Comparison of ENCODE assay signal across 7 mouse cellular contexts in the genomic region with DNA sequence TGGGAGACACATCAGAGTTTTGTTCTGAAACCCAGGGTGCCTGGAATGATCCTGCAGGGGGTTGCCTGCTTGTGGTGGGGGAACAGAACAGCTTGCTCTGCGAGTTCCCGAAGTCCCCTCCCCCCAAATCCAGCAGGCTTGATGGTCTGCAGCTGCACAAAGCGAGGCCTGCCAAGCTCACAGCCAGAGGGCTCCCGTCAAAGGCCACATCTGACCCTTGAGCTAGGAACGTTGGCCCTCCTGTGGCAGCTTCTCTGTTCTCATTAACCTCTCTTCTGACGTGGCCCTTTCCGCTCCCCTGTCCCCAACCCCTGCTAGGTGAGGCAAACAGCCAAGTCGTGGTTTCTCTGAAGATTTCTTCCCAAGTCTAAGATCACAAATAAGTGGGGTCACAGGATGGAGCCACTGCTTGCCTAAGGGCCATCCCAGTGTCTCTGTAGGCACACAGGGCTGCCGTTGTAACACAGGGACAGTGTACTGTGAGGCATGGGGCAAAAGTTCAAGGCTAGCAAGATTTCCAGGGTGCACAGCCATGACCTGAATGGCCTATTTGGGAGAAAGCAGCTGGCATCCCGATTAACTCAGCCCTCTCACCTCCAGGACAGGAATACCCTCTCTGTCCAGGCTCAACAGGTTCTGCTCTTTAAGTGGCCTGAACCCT. TPM values are rescaled to one million over a fixed set of nuclear protein-coding genes. Genes with fewer than 3 reads are reported as not detected.
A peak's percentile ranks its signal among the peaks of the same experiment; 100 is the strongest.
DNase-seq lines count a peak whose midpoint lies in the region; ATAC-seq and TF ChIP-seq lines count a peak whose summit lies in the region.

No protein-coding gene starts in this region.

- DNase-seq in thymus, postnatal 4 days, result peak; percentile 44
- DNase-seq in thymus, adult 2 months, result no peak
- DNase-seq in liver, embryonic 13.5 days, result no peak
- no peak for DNase-seq in adrenal gland, adult 8-10 months
- DNase-seq in adrenal gland, postnatal 14 days, result no peak

- H3K9me3 ChIP-seq in hindbrain, embryonic 16.5 days (ENCODE audit: control insufficient read depth, low read length), result no peaks in the 10 kb centered on the region
- no peaks in the 10 kb centered on the region for H3K9me3 ChIP-seq in liver, embryonic 13.5 days (replicated peaks)

- H3K27ac ChIP-seq in thymus, adult 2 months (ENCODE audit: control insufficient read depth, insufficient read depth, low read length), result no peak overlapping the region
- no peak overlapping the region for H3K27ac ChIP-seq in hindbrain, embryonic 16.5 days (ENCODE audit: low read depth, low read length)
- no peak overlapping the region for H3K27ac ChIP-seq in liver, embryonic 13.5 days
- peak overlapping the region; percentile 33; the same call in 1 of the 2 replicates for H3K27ac ChIP-seq in olfactory bulb, adult 2 months (ENCODE audit: insufficient read depth, low read depth, low read length)

- H3K9ac ChIP-seq in hindbrain, embryonic 16.5 days (ENCODE audit: low read depth, low read length), result no peak overlapping the region
- no peak overlapping the region for H3K9ac ChIP-seq in liver, embryonic 13.5 days

- no peaks in the 10 kb centered on the region for H3K27me3 ChIP-seq in thymus, adult 2 months (ENCODE audit: control insufficient read depth, insufficient read depth, low read length)
- no peaks in the 10 kb centered on the region for H3K27me3 ChIP-seq in hindbrain, embryonic 16.5 days (replicated peaks; ENCODE audit: control insufficient read depth, insufficient read depth, low read length)
- no peaks in the 10 kb centered on the region for H3K27me3 ChIP-seq in liver, embryonic 13.5 days

- no peak overlapping the region for H3K4me3 ChIP-seq in thymus, adult 2 months (ENCODE audit: control insufficient read depth, insufficient read depth, low read length)
- H3K4me3 ChIP-seq in hindbrain, embryonic 16.5 days (ENCODE audit: low read length), result no peak overlapping the region
- no peak overlapping the region for H3K4me3 ChIP-seq in liver, embryonic 13.5 days (replicated peaks)
- no peak overlapping the region for H3K4me3 ChIP-seq in olfactory bulb, adult 2 months (ENCODE audit: insufficient read depth, low read depth, low read length)

- H3K4me2 ChIP-seq in hindbrain, embryonic 16.5 days (ENCODE audit: low read length), result no peak overlapping the region
- H3K4me2 ChIP-seq in liver, embryonic 13.5 days, result no peak overlapping the region

- 35% methylated on average over 10 of the region's 10 CpGs for WGBS in thymus, adult 2 months
- 7% methylated on average over 10 of the region's 10 CpGs for WGBS in hindbrain, embryonic 16.5 days
- WGBS in liver, embryonic 13.5 days (ENCODE audit: insufficient replicate concordance), result 38% methylated on average over 10 of the region's 10 CpGs
- WGBS in olfactory bulb, adult 2 months, result 34% methylated on average over 10 of the region's 10 CpGs

- no peak for TF ChIP-seq CTCF in thymus, adult 2 months (IDR thresholded peaks at IDR 0.05; ENCODE audit: borderline replicate concordance, control insufficient read depth, extremely low read depth, insufficient read depth, low read length, poor library complexity)
- no peak for TF ChIP-seq CTCF in olfactory bulb, adult 2 months (IDR thresholded peaks at IDR 0.05; ENCODE audit: insufficient read depth, low read depth, low read length)

- ATAC-seq in hindbrain, embryonic 16.5 days, result peak; percentile 40
- peak; percentile 43; the same call in 1 of the 2 replicates for ATAC-seq in liver, embryonic 13.5 days (ENCODE audit: low read depth)

- no peaks in the 10 kb centered on the region for H3K36me3 ChIP-seq in thymus, adult 2 months (ENCODE audit: control insufficient read depth, insufficient read depth, low read length)
- H3K36me3 ChIP-seq in hindbrain, embryonic 16.5 days (ENCODE audit: control insufficient read depth, insufficient read depth, low read length), result no peaks in the 10 kb centered on the region
- no peaks in the 10 kb centered on the region for H3K36me3 ChIP-seq in liver, embryonic 13.5 days

- peaks cover 9% of the 10 kb centered on the region for H3K4me1 ChIP-seq in thymus, adult 2 months (replicated peaks; ENCODE audit: control insufficient read depth, insufficient read depth, low read length)
- peaks cover 10% of the 10 kb centered on the region for H3K4me1 ChIP-seq in hindbrain, embryonic 16.5 days (ENCODE audit: control insufficient read depth, insufficient read depth, low read depth, low read length)
- H3K4me1 ChIP-seq in liver, embryonic 13.5 days (replicated peaks), result peaks cover 16% of the 10 kb centered on the region
- H3K4me1 ChIP-seq in olfactory bulb, adult 2 months (ENCODE audit: control insufficient read depth, insufficient read depth, low read length), result peaks cover 21% of the 10 kb centered on the region; the same call in 1 of the 2 replicates

- TF ChIP-seq POLR2A in thymus, adult 2 months (IDR thresholded peaks at IDR 0.05; ENCODE audit: control insufficient read depth, extremely low read depth, insufficient read depth, low read length, poor library complexity), result no peak
- no peak for TF ChIP-seq POLR2A in olfactory bulb, adult 2 months (IDR thresholded peaks at IDR 0.05; ENCODE audit: insufficient read depth, low read depth, low read length)

RNA-seq across cellular contexts. Expression of gene Slc6a12, which starts 12.9 kb away (rescaled TPM):
- 0.43 and 0.70 TPM in 2 replicates for polyA plus RNA-seq in thymus, adult 2 months (2012; rRNA removed)
- polyA plus RNA-seq in hindbrain, embryonic 16.5 days (2015; fragmentation: Nextera tagmentation; extraction: Ambion mirVana), result 2.4 and 2.5 TPM in 2 replicates
- polyA plus RNA-seq in liver, embryonic 13.5 days (2015; fragmentation: Nextera tagmentation; extraction: Ambion mirVana), result 1.1 and 1.4 TPM in 2 replicates
- not detected in 2 replicates for polyA plus RNA-seq in olfactory bulb, adult 2 months (2012; ENCODE audit: insufficient read depth, insufficient read length, low replicate concordance, missing spikeins)
- total RNA-seq in adrenal gland, adult 8-10 months (2022), result under 1 TPM in 3 of 4 experiments, not detected in 1; 0.20 to 0.83 (median 0.55) TPM
- total RNA-seq in adrenal gland, postnatal 14 days (2021), result 1.9 and 8.0 TPM in 2 replicates

RNA-seq across cellular contexts. Expression of gene Slc6a13, which starts 30.0 kb away (rescaled TPM):
- polyA plus RNA-seq in thymus, adult 2 months (2012; rRNA removed), result 1.9 and 2.4 TPM in 2 replicates
- polyA plus RNA-seq in hindbrain, embryonic 16.5 days (2015; fragmentation: Nextera tagmentation; extraction: Ambion mirVana), result 55.2 and 61.7 TPM in 2 replicates
- polyA plus RNA-seq in liver, embryonic 13.5 days (2015; fragmentation: Nextera tagmentation; extraction: Ambion mirVana), result 18.6 and 21.2 TPM in 2 replicates
- not detected in 2 replicates for polyA plus RNA-seq in olfactory bulb, adult 2 months (2012; ENCODE audit: insufficient read depth, insufficient read length, low replicate concordance, missing spikeins)
- 1 to 10 TPM in 3 of 4 experiments, under 1 TPM in 1; 0.63 to 9.7 (median 3.0) TPM for total RNA-seq in adrenal gland, adult 8-10 months (2022)
- total RNA-seq in adrenal gland, postnatal 14 days (2021), result 3.2 and 17.9 TPM in 2 replicates
